Mouse (Mus musculus) right cerebral cortex, adult 18-20 months (tissue): ENCODE data around the gene Nfic.

Experiments used
- DNase-seq: peaks from one replicate; pipeline ENCODE4 v3.0.0; 2022; ENCODE audit warnings: mixed read lengths

The Nfic gene

GRCm38 (mm10) chr10:81455181-81455895 lies at the start of gene Nfic:
TSS of gene Nfic (minus strand) at chr10:81455635.
- DNase-seq, result peak; percentile 5

GRCm38 (mm10) chr10:81502658-81503057 lies 47.2 kb upstream of the Nfic start:
- DNase-seq, result peak; percentile 88

- DNase-seq, result no peak
Observed at GRCm38 (mm10) chr10:81501863-81502262, 46.4 kb upstream of the Nfic start.

- DNase-seq, result no peak
Observed at GRCm38 (mm10) chr10:81500032-81500431, 44.6 kb upstream of the Nfic start, which contains the start of gene S1pr4. TSS of gene S1pr4 (minus strand) at chr10:81500132.

- no peak for DNase-seq
Observed at GRCm38 (mm10) chr10:81499250-81499901, 43.9 kb upstream of the Nfic start.

GRCm38 (mm10) chr10:81498316-81499249 lies 43.1 kb upstream of the Nfic start:
- DNase-seq, result no peak

GRCm38 (mm10) chr10:81497401-81498270 lies 42.2 kb upstream of the Nfic start:
- no peak for DNase-seq

- no peak for DNase-seq
Observed at GRCm38 (mm10) chr10:81496969-81497368, 41.5 kb upstream of the Nfic start.

- peak; percentile 99 for DNase-seq
Observed at GRCm38 (mm10) chr10:81496264-81496901, 40.9 kb upstream of the Nfic start, which contains the start of gene Ncln. TSS of gene Ncln (minus strand) at chr10:81496392.

GRCm38 (mm10) chr10:81495616-81496263 lies 40.3 kb upstream of the Nfic start:
- no peak for DNase-seq

- DNase-seq, result no peak
Observed at GRCm38 (mm10) chr10:81495151-81495550, 39.7 kb upstream of the Nfic start.

- DNase-seq, result no peak
Observed at GRCm38 (mm10) chr10:81494260-81495041, 39.0 kb upstream of the Nfic start.

- no peak for DNase-seq
Observed at GRCm38 (mm10) chr10:81493601-81494220, 38.3 kb upstream of the Nfic start.

- no peak for DNase-seq
Observed at GRCm38 (mm10) chr10:81492606-81493240, 37.3 kb upstream of the Nfic start.

- DNase-seq, result no peak
Observed at GRCm38 (mm10) chr10:81491018-81491417, 35.6 kb upstream of the Nfic start.

- DNase-seq, result no peak
Observed at GRCm38 (mm10) chr10:81489941-81490340, 34.5 kb upstream of the Nfic start.

GRCm38 (mm10) chr10:81488081-81488480 lies 32.6 kb upstream of the Nfic start:
- DNase-seq, result no peak

GRCm38 (mm10) chr10:81486496-81486895 lies 31.1 kb upstream of the Nfic start:
- no peak for DNase-seq

- no peak for DNase-seq
Observed at GRCm38 (mm10) chr10:81485479-81486018, 30.1 kb upstream of the Nfic start.
